Mouse (Mus musculus) retina, embryonic 14.5 days (tissue): ENCODE data around the gene Kcnb1.

Experiments used
- DNase-seq: peaks from one replicate; pipeline ENCODE4 v3.0.0-alpha.2; 2015; ENCODE audit warnings: low spot score

Gene Kcnb1

DNA sequence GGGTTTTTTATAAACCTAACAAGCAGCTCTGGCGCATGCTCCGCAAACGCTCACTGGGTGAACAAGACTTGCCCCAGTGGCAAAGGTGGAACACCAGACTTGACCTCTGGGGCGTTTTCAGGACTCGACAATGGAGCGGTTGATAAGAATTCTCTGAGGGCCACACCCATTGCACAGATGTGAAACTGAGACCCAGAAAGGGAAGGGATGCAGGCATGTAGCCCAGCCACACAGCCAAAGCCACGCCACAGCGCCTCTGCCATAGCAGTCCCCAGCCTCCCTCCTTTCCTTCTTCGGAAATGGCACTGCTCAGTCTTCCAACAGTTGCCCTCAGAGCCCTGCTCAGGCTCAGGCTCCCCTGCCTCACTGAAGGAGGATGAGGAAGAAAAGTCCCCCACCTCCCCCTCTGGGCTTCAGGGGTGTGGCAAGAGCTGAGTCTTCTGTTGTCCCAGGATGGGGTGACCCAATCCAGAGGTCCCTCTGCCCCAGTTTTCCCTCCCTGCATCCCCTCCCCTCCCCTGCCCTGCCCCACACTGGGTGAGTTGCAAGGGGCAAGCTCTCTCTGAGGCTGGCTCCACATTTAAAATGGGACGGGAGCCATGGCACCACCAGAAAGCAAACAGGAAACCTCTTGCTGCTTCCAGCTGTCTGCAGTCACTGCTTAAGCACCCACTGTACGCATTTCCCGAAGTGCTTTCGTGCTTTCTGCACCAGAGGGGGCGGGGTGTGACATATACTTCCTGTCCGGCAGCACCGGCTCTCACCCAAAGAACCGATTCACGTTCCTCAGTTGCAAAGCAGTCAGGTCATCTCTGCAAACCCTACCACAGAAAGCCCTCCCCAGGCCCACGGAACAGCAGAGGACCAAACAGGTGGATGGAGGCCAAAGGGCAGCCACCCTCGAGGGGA lies 61.0 kb downstream of the Kcnb1 start:
- peak; percentile 20 for DNase-seq

- DNase-seq = no peak
These were observed 62.6 kb downstream of the Kcnb1 start for GRCm38 (mm10) chr2:167127404-167127803.

DNA sequence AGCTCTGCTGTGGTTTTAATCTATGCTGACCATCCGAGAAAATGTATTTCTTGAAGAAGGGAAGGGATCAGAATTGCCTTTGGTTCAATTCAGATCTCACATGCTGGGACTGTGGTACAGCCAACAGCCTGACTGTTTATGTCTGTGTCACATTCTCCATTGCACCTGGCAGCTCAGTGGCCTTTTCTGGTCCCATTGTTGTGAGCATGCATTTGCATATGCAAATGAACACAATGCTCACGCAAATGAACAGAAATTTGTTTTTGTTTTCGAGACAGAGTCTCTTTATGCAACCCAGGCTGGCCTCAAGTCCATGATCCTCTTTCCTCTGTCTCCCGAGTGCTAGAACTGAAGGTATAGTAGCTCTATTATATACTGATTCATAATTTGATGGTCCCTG lies 64.2 kb downstream of the Kcnb1 start:
- no peak for DNase-seq

DNA sequence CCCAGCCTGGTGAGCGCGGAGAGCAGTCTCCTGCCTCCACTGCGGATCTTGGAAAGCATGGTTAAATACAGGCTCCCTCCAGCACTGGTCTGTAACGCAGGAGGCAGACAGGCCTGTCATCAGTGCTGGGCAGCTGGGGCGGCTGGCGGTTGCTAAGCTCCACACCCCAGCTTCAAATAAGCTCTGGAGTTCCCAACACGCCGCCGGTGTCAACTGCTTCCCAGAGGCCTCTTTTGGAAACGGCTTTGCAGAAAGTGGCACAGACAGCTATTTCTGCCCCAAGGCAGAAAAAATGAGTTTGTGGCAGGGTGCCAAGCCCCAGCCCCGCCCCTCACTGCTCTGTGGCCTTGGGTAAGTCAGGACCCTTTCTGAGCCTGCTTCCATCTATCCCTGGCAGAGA lies 66.0 kb downstream of the Kcnb1 start:
- peak; percentile 28 for DNase-seq

- DNase-seq = no peak
These were observed 67.2 kb downstream of the Kcnb1 start for GRCm38 (mm10) chr2:167122737-167123136.

DNA sequence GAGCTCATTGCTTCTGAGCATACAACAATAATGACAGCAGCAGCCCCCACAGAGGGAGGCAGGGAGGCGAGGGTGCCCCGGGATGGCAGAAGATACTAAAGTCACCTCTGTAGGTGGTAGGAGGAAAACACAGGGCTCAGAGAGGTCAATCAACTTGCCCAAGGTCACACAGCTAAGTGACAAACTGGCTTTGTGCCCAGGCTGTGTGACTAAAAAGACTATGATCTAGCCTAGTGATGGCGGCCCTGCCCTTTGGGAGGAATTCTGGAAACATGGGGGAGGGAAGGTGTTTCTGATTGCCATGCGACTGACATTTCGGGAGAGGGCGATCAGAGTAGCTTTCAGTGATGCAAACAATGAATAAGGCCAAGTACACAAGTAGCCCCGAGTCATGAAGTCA lies 68.0 kb downstream of the Kcnb1 start:
- no peak for DNase-seq

DNA sequence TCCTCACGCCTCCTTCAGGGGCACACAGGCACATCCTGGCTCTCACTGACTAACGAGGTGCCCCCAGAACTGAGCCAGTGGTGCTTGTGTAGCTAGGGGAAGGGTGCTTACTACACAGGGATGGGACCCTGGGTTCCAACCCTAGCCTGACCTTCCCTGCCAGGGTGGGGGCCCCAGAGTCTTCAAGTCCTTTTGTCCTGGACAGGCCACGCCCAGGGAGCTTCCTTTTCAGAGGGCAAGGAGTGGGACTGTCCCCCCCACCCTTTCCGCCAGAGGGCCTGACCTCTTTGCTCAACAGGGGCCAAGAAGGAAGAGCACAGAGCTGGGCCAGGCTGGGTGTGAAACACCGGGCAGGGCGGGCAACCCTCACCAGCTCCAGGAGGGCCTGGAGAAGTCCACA lies 68.7 kb downstream of the Kcnb1 start:
- peak; percentile 20 for DNase-seq

DNA sequence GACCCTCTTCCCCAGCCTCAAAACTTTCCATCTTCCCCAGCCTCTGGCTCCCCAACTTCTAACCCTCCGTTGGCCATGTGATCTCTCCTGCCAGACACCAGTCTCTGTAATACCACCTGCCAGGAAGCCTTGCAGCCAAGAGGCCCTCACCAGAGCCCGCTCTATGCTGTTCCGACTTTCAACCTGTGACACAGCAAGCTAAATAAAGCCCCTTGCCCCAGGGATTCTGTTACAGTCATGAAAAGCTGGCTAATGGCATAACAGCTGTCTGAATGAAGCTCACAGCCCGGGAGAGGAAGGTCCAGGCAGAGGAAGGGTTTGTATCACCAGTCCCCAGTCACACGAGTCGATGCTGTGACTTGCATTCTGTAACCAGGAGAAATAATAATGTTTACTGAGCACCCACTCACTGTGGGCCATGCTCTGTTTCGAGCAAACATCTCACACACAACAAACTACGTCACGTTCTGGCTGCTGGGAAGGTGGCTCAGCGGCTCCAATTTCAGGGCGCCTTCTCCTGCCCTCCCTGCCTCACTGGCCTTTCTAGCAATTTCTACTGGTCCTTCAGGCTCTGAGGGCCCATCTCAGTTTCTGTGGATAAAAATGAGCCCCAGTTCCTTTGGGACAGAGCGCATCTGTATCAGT lies 69.6 kb downstream of the Kcnb1 start:
- no peak for DNase-seq

- DNase-seq = no peak
These were observed 71.9 kb downstream of the Kcnb1 start for GRCm38 (mm10) chr2:167118046-167118445.

DNA sequence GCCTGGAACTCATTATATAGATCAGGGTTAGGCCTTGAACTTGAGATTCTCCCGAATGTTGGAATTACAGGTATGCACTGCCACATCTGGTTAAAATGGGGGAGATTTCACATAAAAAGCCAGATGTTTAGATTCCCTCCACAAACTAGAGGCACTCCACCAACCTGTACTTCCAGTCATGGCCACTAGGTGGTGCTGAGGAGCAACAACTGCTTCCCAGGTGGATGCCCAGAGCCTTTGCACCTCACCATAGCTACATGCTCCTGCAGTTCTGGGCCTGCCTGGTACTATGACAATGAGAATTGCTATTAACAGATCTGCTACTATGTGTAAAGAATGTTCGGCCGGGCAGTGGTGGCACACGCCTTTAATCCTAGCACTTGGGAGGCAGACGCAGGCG lies 77.2 kb downstream of the Kcnb1 start:
- DNase-seq = peak; percentile 92

DNA sequence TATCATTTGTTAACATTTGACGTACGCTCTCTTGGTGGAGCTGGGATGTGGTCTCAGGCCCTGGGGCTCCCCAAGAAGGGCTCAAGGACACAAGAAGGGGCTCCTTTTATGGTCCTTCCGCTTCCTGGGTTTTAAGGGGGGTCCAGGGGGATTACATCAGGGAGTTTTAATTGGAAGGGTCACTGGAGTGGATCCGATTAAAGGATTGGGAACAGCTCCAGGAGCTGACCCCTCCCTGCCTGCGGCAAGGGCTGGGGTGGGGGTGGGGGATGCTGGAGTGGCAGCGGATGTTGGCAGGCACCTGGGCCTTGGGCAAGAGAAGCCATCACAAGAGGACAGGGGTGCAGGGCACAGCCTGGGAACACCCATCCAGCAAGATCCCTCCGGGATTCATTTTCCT lies 77.7 kb downstream of the Kcnb1 start:
- peak; percentile 60 for DNase-seq

DNA sequence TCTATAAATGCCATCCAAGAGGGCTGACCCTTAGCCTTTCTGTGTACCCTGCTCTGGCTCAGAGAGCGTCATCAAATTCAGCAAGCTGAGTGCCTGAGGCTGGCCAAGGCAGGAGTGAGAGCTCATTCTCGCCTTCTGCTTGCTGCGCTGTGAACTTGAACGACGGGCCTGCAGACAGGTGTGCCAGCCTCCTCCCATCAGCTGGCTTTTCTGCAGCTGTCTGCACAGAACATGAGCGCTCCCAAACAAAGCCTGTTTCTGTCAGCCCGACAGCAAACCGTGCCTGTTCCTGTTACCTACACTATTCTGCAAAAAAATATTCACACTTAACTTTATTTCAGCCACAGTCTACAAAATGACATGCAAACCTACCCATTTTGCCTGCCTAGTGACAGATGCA lies 80.4 kb downstream of the Kcnb1 start:
- DNase-seq = no peak

- DNase-seq = no peak
These were observed 86.4 kb downstream of the Kcnb1 start for GRCm38 (mm10) chr2:167103546-167103945.

- DNase-seq = no peak
These were observed 88.1 kb downstream of the Kcnb1 start for GRCm38 (mm10) chr2:167101743-167102441.

- DNase-seq = no peak
These were observed 95.3 kb downstream of the Kcnb1 start for GRCm38 (mm10) chr2:167094688-167095087.

- DNase-seq = no peak
These were observed 96.6 kb downstream of the Kcnb1 start for GRCm38 (mm10) chr2:167093171-167093900.

DNA sequence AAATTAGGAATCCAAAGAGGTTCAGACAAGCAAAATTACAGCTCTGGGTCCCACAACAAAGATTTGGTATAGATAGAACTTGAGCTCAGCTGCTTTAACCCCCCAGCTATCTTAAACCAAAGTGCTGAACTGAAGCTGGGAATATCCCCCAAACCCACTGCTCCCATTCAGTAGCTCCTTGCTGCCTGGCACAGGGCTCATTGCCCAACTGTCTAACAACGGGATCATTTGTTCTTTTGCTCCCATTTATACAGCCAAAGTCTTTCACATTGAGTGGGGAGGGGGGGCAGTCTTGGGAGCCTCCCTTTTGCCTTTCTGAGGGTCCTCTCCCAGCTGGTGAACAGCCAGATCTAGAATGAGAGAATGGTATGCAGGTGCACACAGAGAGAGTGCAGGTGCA lies 99.7 kb downstream of the Kcnb1 start:
- DNase-seq = no peak

GRCm38 (mm10) chr2:167086836-167087235 lies 103.1 kb downstream of the Kcnb1 start:
- no peak for DNase-seq

DNA sequence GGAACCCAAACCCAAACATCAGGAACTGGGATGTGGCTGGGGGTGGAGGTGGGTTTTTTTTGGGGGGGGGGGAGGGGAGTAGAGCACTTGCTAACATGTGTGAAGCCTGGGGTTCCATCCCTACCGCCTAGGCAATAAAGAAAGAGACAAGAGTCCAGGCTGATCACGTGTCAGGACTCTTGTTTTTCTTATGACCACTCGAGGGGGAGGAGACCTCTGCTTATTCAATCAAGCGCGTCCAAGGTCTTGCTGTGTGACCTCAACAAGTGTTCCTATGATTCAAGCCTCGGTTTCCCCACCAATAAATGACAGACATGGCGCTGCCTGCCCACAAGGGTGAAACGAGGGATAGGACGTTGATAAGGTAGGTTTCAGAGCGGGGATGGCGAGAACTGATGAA lies 103.9 kb downstream of the Kcnb1 start:
- no peak for DNase-seq

DNA sequence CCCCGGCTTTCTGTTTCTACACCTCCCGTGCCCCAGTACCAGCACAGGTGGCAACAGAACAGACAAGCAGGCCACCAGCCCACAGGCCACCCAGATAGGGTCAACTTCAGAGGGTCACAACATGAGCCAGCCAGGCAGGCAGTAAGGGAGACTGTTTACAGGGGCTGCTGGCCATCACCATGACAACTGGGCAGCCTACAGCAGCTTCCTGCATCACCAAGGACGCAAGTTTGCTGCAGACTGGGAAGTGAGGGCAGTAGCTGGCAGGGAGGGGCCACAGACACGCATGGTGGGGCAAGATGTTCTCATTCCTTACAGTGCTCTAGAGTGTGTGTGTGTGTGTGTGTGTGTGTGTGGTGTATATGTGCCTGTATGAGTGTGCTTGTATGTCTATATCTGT lies 108.3 kb downstream of the Kcnb1 start:
- peak; percentile 69 for DNase-seq

DNA sequence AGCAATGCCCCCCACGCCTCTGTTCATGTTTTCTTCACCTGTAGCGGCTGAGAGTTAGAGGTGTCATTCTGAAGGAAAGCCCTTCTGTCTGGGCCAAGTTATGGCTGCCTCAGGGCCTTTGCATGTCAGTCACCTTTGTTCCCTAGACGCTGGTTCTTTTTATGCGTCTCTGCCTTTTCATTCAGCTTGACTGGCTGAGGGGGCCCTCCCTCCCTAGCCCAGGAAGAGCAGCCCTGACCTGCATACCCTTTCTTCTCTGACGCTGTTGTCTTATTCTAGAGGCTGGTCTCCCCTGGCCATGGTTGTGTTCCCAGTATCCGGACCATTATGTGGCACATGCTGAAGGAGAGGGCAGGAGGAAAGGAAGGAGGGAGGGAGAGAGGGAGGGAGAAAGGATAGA lies 108.8 kb downstream of the Kcnb1 start:
- DNase-seq = no peak

GRCm38 (mm10) chr2:167080387-167080786 lies 109.6 kb downstream of the Kcnb1 start:
- no peak for DNase-seq
